Mouse (Mus musculus): ENCODE measurements around the gene Oxsm. TPM values are rescaled to one million over a fixed set of nuclear protein-coding genes. Genes with fewer than 3 reads are reported as not detected.

Oxsm gene
- polyA plus RNA-seq, 1 experiment from 2014 or later: 3.3 TPM

DNA sequence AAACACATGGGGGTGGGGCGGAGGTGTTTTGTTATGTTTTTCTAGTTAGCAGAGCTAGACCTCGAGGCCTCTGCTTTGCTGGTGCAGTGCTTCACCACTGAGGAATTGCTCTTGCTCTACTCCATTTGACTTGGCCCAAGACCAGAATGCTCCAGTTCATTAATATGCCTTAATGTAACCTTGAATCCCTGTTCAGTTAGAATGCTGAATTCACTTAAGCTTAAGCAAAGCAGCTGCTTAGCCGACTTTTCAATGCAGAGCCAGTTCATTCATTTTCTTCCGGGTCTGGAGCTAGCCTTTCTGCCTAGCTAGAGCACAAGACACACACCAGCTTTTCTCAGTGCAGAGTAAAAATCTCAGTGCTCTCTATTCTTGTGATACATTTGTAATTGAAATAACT is 29.6 kb upstream of the Oxsm start:
- TF ChIP-seq CTCF (IDR thresholded peaks at IDR 0.05; ENCODE audit: low read depth): no peak
- no peak for ATAC-seq
- no peak overlapping the region for H3K9ac ChIP-seq (ENCODE audit: low read depth, low read length)
- no peaks in the 10 kb centered on the region for H3K9me3 ChIP-seq (ENCODE audit: control insufficient read depth)
- H3K27ac ChIP-seq (ENCODE audit: low read depth, low read length): no peak overlapping the region
- no peaks in the 10 kb centered on the region for H3K27me3 ChIP-seq (replicated peaks; ENCODE audit: control insufficient read depth, insufficient read depth, low read length)
- no peaks in the 10 kb centered on the region for H3K4me1 ChIP-seq (replicated peaks; ENCODE audit: control insufficient read depth, insufficient read depth, low read length)
- H3K36me3 ChIP-seq (ENCODE audit: control insufficient read depth, insufficient read depth): peaks cover 7% of the 10 kb centered on the region
- H3K4me3 ChIP-seq (ENCODE audit: low read depth, low read length): no peak overlapping the region
- no peak overlapping the region for H3K4me2 ChIP-seq (replicated peaks; ENCODE audit: low read depth)
- 68% methylated on average over 4 of the region's 4 CpGs for WGBS

- H3K9ac ChIP-seq (ENCODE audit: low read depth, low read length): no peak overlapping the region
- H3K9me3 ChIP-seq (ENCODE audit: control insufficient read depth): no peaks in the 10 kb centered on the region
- no peaks in the 10 kb centered on the region for H3K27me3 ChIP-seq (replicated peaks; ENCODE audit: control insufficient read depth, insufficient read depth, low read length)
- WGBS: 90% methylated on average over 3 of the region's 3 CpGs
- H3K36me3 ChIP-seq (ENCODE audit: control insufficient read depth, insufficient read depth): peaks cover 8% of the 10 kb centered on the region; the same call in 1 of the 2 replicates
- TF ChIP-seq CTCF (IDR thresholded peaks at IDR 0.05; ENCODE audit: low read depth): no peak
- H3K27ac ChIP-seq (ENCODE audit: low read depth, low read length): no peak overlapping the region
- ATAC-seq: no peak
- H3K4me1 ChIP-seq (replicated peaks; ENCODE audit: control insufficient read depth, insufficient read depth, low read length): no peaks in the 10 kb centered on the region
- H3K4me2 ChIP-seq (replicated peaks; ENCODE audit: low read depth): no peak overlapping the region
- H3K4me3 ChIP-seq (ENCODE audit: low read depth, low read length): no peak overlapping the region
Observed at GRCm38 (mm10) chr14:16273677-16274076, 24.1 kb upstream of the Oxsm start.

GRCm38 (mm10) chr14:16269776-16270175 is 20.2 kb upstream of the Oxsm start:
- WGBS: 88% methylated on average over 2 of the region's 2 CpGs
- Histone ChIP-seq H3K4me1 (replicated peaks; ENCODE audit: control insufficient read depth, insufficient read depth, low read length) (no peaks in the 10 kb centered on the region), H3K36me3 (ENCODE audit: control insufficient read depth, insufficient read depth) (peaks cover 8% of the 10 kb centered on the region; the same call in 1 of the 2 replicates), H3K27me3 (replicated peaks; ENCODE audit: control insufficient read depth, insufficient read depth, low read length) (no peaks in the 10 kb centered on the region), H3K9ac (ENCODE audit: low read depth, low read length) (no peak overlapping the region), H3K27ac (ENCODE audit: low read depth, low read length) (no peak overlapping the region), H3K4me3 (ENCODE audit: low read depth, low read length) (no peak overlapping the region), H3K4me2 (replicated peaks; ENCODE audit: low read depth) (no peak overlapping the region), H3K9me3 (ENCODE audit: control insufficient read depth) (no peaks in the 10 kb centered on the region)
- ATAC-seq: no peak
- TF ChIP-seq CTCF (IDR thresholded peaks at IDR 0.05; ENCODE audit: low read depth): no peak

DNA sequence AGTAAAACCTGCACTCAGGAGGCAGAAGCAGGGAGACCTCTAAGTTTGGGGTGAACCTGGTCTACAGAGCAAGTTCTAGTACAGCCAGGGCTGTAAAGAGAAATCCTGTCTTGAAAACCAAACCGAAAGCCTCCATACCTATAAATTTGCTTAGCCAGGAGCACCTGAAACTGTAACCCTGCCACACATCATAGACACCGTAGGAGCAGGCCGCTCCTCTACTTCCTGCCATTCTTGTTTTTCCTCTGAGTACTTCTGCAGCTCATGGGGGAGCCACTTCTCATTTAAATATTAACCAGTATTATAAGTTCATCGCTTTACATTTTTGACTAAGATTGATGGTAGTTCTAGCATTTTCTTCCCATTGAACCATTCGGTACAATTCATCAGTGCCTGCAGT is 17.4 kb upstream of the Oxsm start:
- no peak for TF ChIP-seq CTCF (IDR thresholded peaks at IDR 0.05; ENCODE audit: low read depth)
- ATAC-seq: no peak
- peaks cover 9% of the 10 kb centered on the region; the same call in 1 of the 2 replicates for H3K36me3 ChIP-seq (ENCODE audit: control insufficient read depth, insufficient read depth)
- no peak overlapping the region for H3K9ac ChIP-seq (ENCODE audit: low read depth, low read length)
- H3K4me2 ChIP-seq (replicated peaks; ENCODE audit: low read depth): no peak overlapping the region
- WGBS: 66% methylated on average over 5 of the region's 5 CpGs
- H3K4me3 ChIP-seq (ENCODE audit: low read depth, low read length): no peak overlapping the region
- no peaks in the 10 kb centered on the region for H3K4me1 ChIP-seq (replicated peaks; ENCODE audit: control insufficient read depth, insufficient read depth, low read length)
- H3K9me3 ChIP-seq (ENCODE audit: control insufficient read depth): no peaks in the 10 kb centered on the region
- no peak overlapping the region for H3K27ac ChIP-seq (ENCODE audit: low read depth, low read length)
- no peaks in the 10 kb centered on the region for H3K27me3 ChIP-seq (replicated peaks; ENCODE audit: control insufficient read depth, insufficient read depth, low read length)

- no peak for TF ChIP-seq CTCF (IDR thresholded peaks at IDR 0.05; ENCODE audit: low read depth)
- Histone ChIP-seq H3K27ac (ENCODE audit: low read depth, low read length) (no peak overlapping the region), H3K9ac (ENCODE audit: low read depth, low read length) (no peak overlapping the region), H3K36me3 (ENCODE audit: control insufficient read depth, insufficient read depth) (peaks cover 22% of the 10 kb centered on the region), H3K27me3 (replicated peaks; ENCODE audit: control insufficient read depth, insufficient read depth, low read length) (no peaks in the 10 kb centered on the region), H3K4me3 (ENCODE audit: low read depth, low read length) (no peak overlapping the region), H3K4me1 (replicated peaks; ENCODE audit: control insufficient read depth, insufficient read depth, low read length) (no peaks in the 10 kb centered on the region), H3K4me2 (replicated peaks; ENCODE audit: low read depth) (no peak overlapping the region), H3K9me3 (ENCODE audit: control insufficient read depth) (no peaks in the 10 kb centered on the region)
- 78% methylated on average over 3 of the region's 3 CpGs for WGBS
- ATAC-seq: no peak
Observed at GRCm38 (mm10) chr14:16261869-16262268, 12.3 kb upstream of the Oxsm start.

DNA sequence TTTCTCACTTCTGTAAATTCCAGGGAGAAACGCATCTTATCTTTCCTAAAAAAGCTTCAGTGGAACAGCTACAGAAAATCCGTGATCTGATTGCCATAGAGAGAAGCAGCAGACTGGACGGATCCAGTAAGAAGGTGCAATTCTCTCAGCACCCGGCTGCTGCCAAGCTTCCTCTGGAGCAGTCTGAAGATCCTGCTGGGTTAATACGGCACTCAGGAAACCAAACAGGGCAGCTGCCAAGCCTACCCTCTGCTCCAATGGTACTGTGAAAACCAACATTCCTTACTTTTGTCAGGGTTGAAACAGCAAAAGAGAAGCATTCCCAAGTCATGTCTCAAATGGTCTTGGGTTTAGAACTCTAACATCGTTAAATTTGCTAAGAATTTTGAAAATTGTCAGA is 10.9 kb upstream of the Oxsm start:
- WGBS: 87% methylated on average over 6 of the region's 6 CpGs
- Histone ChIP-seq H3K4me1 (replicated peaks; ENCODE audit: control insufficient read depth, insufficient read depth, low read length) (no peaks in the 10 kb centered on the region), H3K9ac (ENCODE audit: low read depth, low read length) (no peak overlapping the region), H3K36me3 (ENCODE audit: control insufficient read depth, insufficient read depth) (peaks cover 22% of the 10 kb centered on the region), H3K27ac (ENCODE audit: low read depth, low read length) (no peak overlapping the region), H3K4me3 (ENCODE audit: low read depth, low read length) (no peak overlapping the region), H3K27me3 (replicated peaks; ENCODE audit: control insufficient read depth, insufficient read depth, low read length) (no peaks in the 10 kb centered on the region), H3K9me3 (ENCODE audit: control insufficient read depth) (no peaks in the 10 kb centered on the region), H3K4me2 (replicated peaks; ENCODE audit: low read depth) (no peak overlapping the region)
- ATAC-seq: no peak
- no peak for TF ChIP-seq CTCF (IDR thresholded peaks at IDR 0.05; ENCODE audit: low read depth)

DNA sequence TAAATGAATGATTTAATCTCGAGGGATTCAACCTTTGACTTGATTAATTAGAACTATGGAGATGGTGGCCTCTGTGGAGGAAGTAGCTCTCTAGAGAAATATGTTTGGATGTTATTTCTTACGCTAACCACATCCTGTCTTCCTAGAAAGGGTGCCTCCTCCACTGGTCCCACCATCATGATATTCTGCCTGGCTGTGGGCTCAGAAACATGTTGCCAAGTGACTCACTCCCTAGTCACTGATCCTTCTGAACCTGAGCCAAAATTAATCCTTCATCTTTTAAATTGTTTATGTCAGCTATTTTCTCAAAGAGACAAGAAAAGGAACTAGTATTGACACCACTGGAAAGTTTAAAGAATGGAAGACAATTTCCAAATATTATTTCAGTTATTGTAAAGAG is 6.6 kb upstream of the Oxsm start:
- no peaks in the 10 kb centered on the region for H3K4me1 ChIP-seq (replicated peaks; ENCODE audit: control insufficient read depth, insufficient read depth, low read length)
- WGBS: 50% methylated on average over 2 of the region's 2 CpGs
- H3K4me3 ChIP-seq (ENCODE audit: low read depth, low read length): no peak overlapping the region
- no peak overlapping the region for H3K9ac ChIP-seq (ENCODE audit: low read depth, low read length)
- peaks cover 13% of the 10 kb centered on the region; the same call in 1 of the 2 replicates for H3K36me3 ChIP-seq (ENCODE audit: control insufficient read depth, insufficient read depth)
- ATAC-seq: no peak
- no peak overlapping the region for H3K4me2 ChIP-seq (replicated peaks; ENCODE audit: low read depth)
- no peaks in the 10 kb centered on the region for H3K9me3 ChIP-seq (ENCODE audit: control insufficient read depth)
- no peaks in the 10 kb centered on the region for H3K27me3 ChIP-seq (replicated peaks; ENCODE audit: control insufficient read depth, insufficient read depth, low read length)
- no peak for TF ChIP-seq CTCF (IDR thresholded peaks at IDR 0.05; ENCODE audit: low read depth)
- no peak overlapping the region for H3K27ac ChIP-seq (ENCODE audit: low read depth, low read length)

Measured in intestine, postnatal 0 days (tissue).